In the genomic region with DNA sequence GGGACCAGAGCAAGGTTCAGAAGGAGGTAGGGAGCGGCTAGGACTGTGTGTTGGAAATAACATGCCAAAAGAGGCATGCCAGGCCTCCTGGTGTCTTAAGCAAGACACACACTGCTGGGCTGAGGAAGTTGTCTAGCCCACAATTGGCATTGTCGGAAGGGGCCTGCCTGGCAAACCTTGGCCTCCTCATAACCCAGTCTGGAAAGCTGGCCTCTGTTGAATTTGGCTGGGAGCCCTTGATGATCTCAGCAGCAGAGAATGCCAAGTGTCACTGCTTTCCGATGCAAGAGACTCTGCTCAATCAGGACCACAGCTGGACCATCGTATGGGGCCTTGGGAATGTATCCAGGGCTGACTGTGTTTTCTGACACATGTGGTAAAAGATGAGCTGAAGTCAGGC, we compare ENCODE assay signal across 8 mouse cellular contexts. TPM values are rescaled to one million over a fixed set of nuclear protein-coding genes. Genes with fewer than 3 reads are reported as not detected.
DNase-seq lines count a peak whose midpoint lies in the region; ATAC-seq and TF ChIP-seq lines count a peak whose summit lies in the region.

No protein-coding gene starts in this region.

- no peaks in the 10 kb centered on the region for H3K27me3 ChIP-seq in heart, embryonic 14.5 days (ENCODE audit: control insufficient read depth, insufficient read depth, low read length)
- H3K27me3 ChIP-seq in myocyte (ENCODE audit: control insufficient read depth, insufficient read depth, insufficient read length), result no peaks in the 10 kb centered on the region

- no peak overlapping the region; the same call in 1 of the 2 replicates for H3K9ac ChIP-seq in heart, embryonic 14.5 days (ENCODE audit: low read length)

- no peak overlapping the region for H3K4me2 ChIP-seq in heart, embryonic 14.5 days (ENCODE audit: low read length)
- peak overlapping the region; percentile 55 for H3K4me2 ChIP-seq in myocyte (ENCODE audit: low read depth)

- H3K4me3 ChIP-seq in heart, embryonic 14.5 days (ENCODE audit: control insufficient read depth in 1 of 2, insufficient read depth in 1 of 2, low read depth in 1 of 2, low read length in 2 of 2), result no peak overlapping the region
- H3K4me3 ChIP-seq in myocyte, result no peak overlapping the region

- 9% methylated on average over 4 of the region's 4 CpGs for WGBS in heart, embryonic 14.5 days

- peak; percentile 5 for DNase-seq in right cerebral cortex, adult 18-20 months
- no peak for DNase-seq in right cerebral cortex, postnatal 14 days
- peak; percentile 86 to 88 for DNase-seq in cerebellum, postnatal 14 days
- peak; percentile 73 to 77 for DNase-seq in kidney, postnatal 25 days
- DNase-seq in thymus, adult 18-20 months, result no peak
- DNase-seq in thymus, postnatal 4 days, result no peak

- H3K4me1 ChIP-seq in heart, embryonic 14.5 days (ENCODE audit: control insufficient read depth in 2 of 2, insufficient read depth in 2 of 2, low read length in 2 of 2), result peaks cover 16% of the 10 kb centered on the region in 2 experiments

- peak; percentile 79 for ATAC-seq in heart, embryonic 14.5 days (ENCODE audit: insufficient number of reproducible peaks, insufficient read depth, low FRiP score, low read depth)

- no peaks in the 10 kb centered on the region for H3K36me3 ChIP-seq in heart, embryonic 14.5 days (ENCODE audit: control insufficient read depth, insufficient read depth, low read length)
- no peaks in the 10 kb centered on the region for H3K36me3 ChIP-seq in myocyte (ENCODE audit: control insufficient read depth, insufficient read depth)

- no peak for TF ChIP-seq POLR2A in myocyte (IDR thresholded peaks at IDR 0.05; ENCODE audit: insufficient read length, low read depth)

- H3K79me2 ChIP-seq in myocyte (ENCODE audit: control insufficient read depth, insufficient read depth), result no peaks in the 10 kb centered on the region

- no peak overlapping the region for H3ac ChIP-seq in myocyte (ENCODE audit: control insufficient read depth, insufficient read length)

- no peaks in the 10 kb centered on the region for H3K9me3 ChIP-seq in heart, embryonic 14.5 days (ENCODE audit: control insufficient read depth, low read length)

- H3K27ac ChIP-seq in heart, embryonic 14.5 days (replicated peaks in 1 of 2; ENCODE audit: control insufficient read depth in 1 of 2, insufficient read depth in 1 of 2, low read depth in 2 of 2, low read length in 2 of 2), result peak overlapping the region; percentile 77 to 86

TF ChIP-seq in myocyte, 11 proteins besides CTCF, POLR2A, EP300 and RAD21:
- no peak for TF ChIP-seq MAX (IDR thresholded peaks at IDR 0.05; ENCODE audit: low read depth)
- TF ChIP-seq MYOD1 (IDR thresholded peaks at IDR 0.05; ENCODE audit: control insufficient read depth in 1 of 3, insufficient read length in 2 of 3, low read depth in 2 of 3), result peak in 1 of 3 experiments; percentile 42
- no peak for TF ChIP-seq USF1 (IDR thresholded peaks at IDR 0.05; ENCODE audit: low read depth)
- no peak for TF ChIP-seq SRF (IDR thresholded peaks at IDR 0.05; ENCODE audit: control insufficient read depth, insufficient read length, low read depth)

RNA-seq across cellular contexts. Expression of gene Lmcd1, which starts 27.9 kb away (rescaled TPM):
- polyA plus RNA-seq in heart, embryonic 14.5 days (2014; fragmentation: Nextera tagmentation; extraction: Ambion mirVana), result 56.7 and 59.6 TPM in 2 replicates
- polyA plus RNA-seq in myocyte (2012; fragmentation: generic; extraction: Trizol), result 4.9 TPM

Comparison
In these comparisons a context has a peak if more than half of its experiments do, and no peak if none do; other contexts are left out.
1. DNase-seq: peak in right cerebral cortex, adult 18-20 months (single experiment), cerebellum, postnatal 14 days (2 of 2) and kidney, postnatal 25 days (2 of 2); none in right cerebral cortex, postnatal 14 days (single experiment), thymus, adult 18-20 months (0 of 2) and thymus, postnatal 4 days (single experiment).